Mouse (Mus musculus): ENCODE measurements around the gene Susd3. TPM values are rescaled to one million over a fixed set of nuclear protein-coding genes. Genes with fewer than 3 reads are reported as not detected.

The Susd3 gene
- polyA plus RNA-seq, 1 experiment from 2014 or later: 12.6 TPM

GRCm38 (mm10) chr13:49271831-49272765 lies 23.6 kb upstream of the Susd3 start:
- ATAC-seq (ENCODE audit: low FRiP score, low TSS enrichment): no peak

GRCm38 (mm10) chr13:49270500-49270899 lies 22.0 kb upstream of the Susd3 start:
- Histone ChIP-seq H3K27me3 (ENCODE audit: control insufficient read depth, insufficient read depth, low read length) (no peaks in the 10 kb centered on the region), H3K4me3 (ENCODE audit: low read length) (no peak overlapping the region), H3K9ac (ENCODE audit: low read depth, low read length) (no peak overlapping the region), H3K27ac (ENCODE audit: low read depth, low read length) (no peak overlapping the region), H3K9me3 (ENCODE audit: control insufficient read depth, low read length) (no peaks in the 10 kb centered on the region), H3K36me3 (ENCODE audit: control insufficient read depth, insufficient read depth, low read length) (no peaks in the 10 kb centered on the region), H3K4me2 (replicated peaks; ENCODE audit: low read depth, low read length) (no peak overlapping the region), H3K4me1 (ENCODE audit: control insufficient read depth, insufficient read depth, low read length) (no peaks in the 10 kb centered on the region; the same call in 1 of the 2 replicates)
- 85% methylated on average over 8 of the region's 8 CpGs for WGBS
- ATAC-seq (ENCODE audit: low FRiP score, low TSS enrichment): no peak

More at GRCm38 (mm10) chr13:49271831-49272765, 23.6 kb upstream of the Susd3 start:
- H3K4me1 ChIP-seq (ENCODE audit: control insufficient read depth, insufficient read depth, low read length): no peaks in the 10 kb centered on the region; the same call in 1 of the 2 replicates
- H3K27me3 ChIP-seq (ENCODE audit: control insufficient read depth, insufficient read depth, low read length): no peaks in the 10 kb centered on the region
- no peak overlapping the region for H3K9ac ChIP-seq (ENCODE audit: low read depth, low read length)
- H3K9me3 ChIP-seq (ENCODE audit: control insufficient read depth, low read length): no peaks in the 10 kb centered on the region
- H3K4me3 ChIP-seq (ENCODE audit: low read length): no peak overlapping the region
- no peaks in the 10 kb centered on the region for H3K36me3 ChIP-seq (ENCODE audit: control insufficient read depth, insufficient read depth, low read length)
- 60% methylated on average over 5 of the region's 5 CpGs for WGBS
- no peak overlapping the region for H3K27ac ChIP-seq (ENCODE audit: low read depth, low read length)
- H3K4me2 ChIP-seq (replicated peaks; ENCODE audit: low read depth, low read length): no peak overlapping the region

- H3K9ac ChIP-seq (ENCODE audit: low read depth, low read length): no peak overlapping the region
- no peak for ATAC-seq (ENCODE audit: low FRiP score, low TSS enrichment)
- H3K27ac ChIP-seq (ENCODE audit: low read depth, low read length): no peak overlapping the region
- H3K4me1 ChIP-seq (ENCODE audit: control insufficient read depth, insufficient read depth, low read length): no peaks in the 10 kb centered on the region; the same call in 1 of the 2 replicates
- 29% methylated on average over 2 of the region's 2 CpGs for WGBS
- H3K4me3 ChIP-seq (ENCODE audit: low read length): no peak overlapping the region
- H3K4me2 ChIP-seq (replicated peaks; ENCODE audit: low read depth, low read length): no peak overlapping the region
- H3K36me3 ChIP-seq (ENCODE audit: control insufficient read depth, insufficient read depth, low read length): no peaks in the 10 kb centered on the region
- H3K9me3 ChIP-seq (ENCODE audit: control insufficient read depth, low read length): no peaks in the 10 kb centered on the region
- H3K27me3 ChIP-seq (ENCODE audit: control insufficient read depth, insufficient read depth, low read length): no peaks in the 10 kb centered on the region
Observed at GRCm38 (mm10) chr13:49267645-49268044, 19.1 kb upstream of the Susd3 start.

GRCm38 (mm10) chr13:49260036-49260722 lies 11.7 kb upstream of the Susd3 start:
- Histone ChIP-seq H3K27ac (ENCODE audit: low read depth, low read length) (no peak overlapping the region), H3K9ac (ENCODE audit: low read depth, low read length) (no peak overlapping the region), H3K4me3 (ENCODE audit: low read length) (no peak overlapping the region), H3K36me3 (ENCODE audit: control insufficient read depth, insufficient read depth, low read length) (no peaks in the 10 kb centered on the region), H3K9me3 (ENCODE audit: control insufficient read depth, low read length) (no peaks in the 10 kb centered on the region), H3K4me1 (ENCODE audit: control insufficient read depth, insufficient read depth, low read length) (no peaks in the 10 kb centered on the region), H3K27me3 (ENCODE audit: control insufficient read depth, insufficient read depth, low read length) (no peaks in the 10 kb centered on the region), H3K4me2 (replicated peaks; ENCODE audit: low read depth, low read length) (no peak overlapping the region)
- WGBS: 59% methylated on average over 15 of the region's 15 CpGs
- no peak for ATAC-seq (ENCODE audit: low FRiP score, low TSS enrichment)

- H3K27me3 ChIP-seq (ENCODE audit: control insufficient read depth, insufficient read depth, low read length): no peaks in the 10 kb centered on the region
- no peaks in the 10 kb centered on the region for H3K4me1 ChIP-seq (ENCODE audit: control insufficient read depth, insufficient read depth, low read length)
- no peaks in the 10 kb centered on the region for H3K36me3 ChIP-seq (ENCODE audit: control insufficient read depth, insufficient read depth, low read length)
- WGBS: 73% methylated on average over 3 of the region's 3 CpGs
- no peak overlapping the region for H3K4me3 ChIP-seq (ENCODE audit: low read length)
- no peak for ATAC-seq (ENCODE audit: low FRiP score, low TSS enrichment)
- H3K9me3 ChIP-seq (ENCODE audit: control insufficient read depth, low read length): no peaks in the 10 kb centered on the region
- no peak overlapping the region for H3K4me2 ChIP-seq (replicated peaks; ENCODE audit: low read depth, low read length)
- H3K27ac ChIP-seq (ENCODE audit: low read depth, low read length): no peak overlapping the region
- no peak overlapping the region for H3K9ac ChIP-seq (ENCODE audit: low read depth, low read length)
Observed at GRCm38 (mm10) chr13:49257819-49258313, 9.4 kb upstream of the Susd3 start.

- Histone ChIP-seq H3K27me3 (ENCODE audit: control insufficient read depth, insufficient read depth, low read length) (peaks cover 10% of the 10 kb centered on the region), H3K27ac (ENCODE audit: low read depth, low read length) (no peak overlapping the region), H3K9me3 (ENCODE audit: control insufficient read depth, low read length) (no peaks in the 10 kb centered on the region), H3K36me3 (ENCODE audit: control insufficient read depth, insufficient read depth, low read length) (no peaks in the 10 kb centered on the region), H3K4me1 (ENCODE audit: control insufficient read depth, insufficient read depth, low read length) (peaks cover 8% of the 10 kb centered on the region; the same call in 1 of the 2 replicates), H3K4me3 (ENCODE audit: low read length) (no peak overlapping the region), H3K9ac (ENCODE audit: low read depth, low read length) (no peak overlapping the region), H3K4me2 (replicated peaks; ENCODE audit: low read depth, low read length) (no peak overlapping the region)
- no peak for ATAC-seq (ENCODE audit: low FRiP score, low TSS enrichment)
- 87% methylated on average over 13 of the region's 13 CpGs for WGBS
Observed at GRCm38 (mm10) chr13:49252746-49253145, 4.2 kb upstream of the Susd3 start.

- Histone ChIP-seq H3K4me3 (ENCODE audit: low read length) (no peak overlapping the region), H3K9me3 (ENCODE audit: control insufficient read depth, low read length) (no peaks in the 10 kb centered on the region), H3K9ac (ENCODE audit: low read depth, low read length) (no peak overlapping the region), H3K36me3 (ENCODE audit: control insufficient read depth, insufficient read depth, low read length) (no peaks in the 10 kb centered on the region), H3K4me2 (replicated peaks; ENCODE audit: low read depth, low read length) (no peak overlapping the region), H3K27ac (ENCODE audit: low read depth, low read length) (no peak overlapping the region), H3K27me3 (ENCODE audit: control insufficient read depth, insufficient read depth, low read length) (peaks cover 16% of the 10 kb centered on the region), H3K4me1 (ENCODE audit: control insufficient read depth, insufficient read depth, low read length) (peaks cover 12% of the 10 kb centered on the region; the same call in 1 of the 2 replicates)
- no peak for ATAC-seq (ENCODE audit: low FRiP score, low TSS enrichment)
- WGBS: 64% methylated on average over 2 of the region's 2 CpGs
Observed at GRCm38 (mm10) chr13:49252113-49252512, 3.6 kb upstream of the Susd3 start.

- 46% methylated on average over 4 of the region's 4 CpGs for whole genome bisulfite sequencing
- no peaks in the 10 kb centered on the region for H3K9me3 ChIP-seq (ENCODE audit: control insufficient read depth, low read length)
- H3K27me3 ChIP-seq (ENCODE audit: control insufficient read depth, insufficient read depth, low read length): peaks cover 24% of the 10 kb centered on the region
- no peak overlapping the region for H3K27ac ChIP-seq (ENCODE audit: low read depth, low read length)
- H3K9ac ChIP-seq (ENCODE audit: low read depth, low read length): no peak overlapping the region
- H3K4me2 ChIP-seq (replicated peaks; ENCODE audit: low read depth, low read length): no peak overlapping the region
- ATAC-seq (ENCODE audit: low FRiP score, low TSS enrichment): no peak
- peaks cover 12% of the 10 kb centered on the region; the same call in 1 of the 2 replicates for H3K4me1 ChIP-seq (ENCODE audit: control insufficient read depth, insufficient read depth, low read length)
- H3K4me3 ChIP-seq (ENCODE audit: low read length): no peak overlapping the region
- H3K36me3 ChIP-seq (ENCODE audit: control insufficient read depth, insufficient read depth, low read length): no peaks in the 10 kb centered on the region
Observed at GRCm38 (mm10) chr13:49250716-49251517, 2.4 kb upstream of the Susd3 start.

Data from kidney, embryonic 14.5 days (tissue).